Mouse (Mus musculus) heart, adult 2 months (tissue): Measurements from ENCODE around the gene Fasn. TPM values are rescaled to one million over a fixed set of nuclear protein-coding genes. Genes with fewer than 3 reads are reported as not detected.

Experiments
- DNase-seq, 2 experiments: peaks; one replicate each; pipeline ENCODE4 v3.0.0; 2021
- H3K27ac ChIP-seq: fragments of 200-600 bp; 2 replicates; pipeline ENCODE4 v1.8.1; 2022
- H3K27me3 ChIP-seq: fragments of 200-500 bp; 2 replicates; pipeline ENCODE4 v1.6.1; 2012; ENCODE audit warnings: mild to moderate bottlenecking, low read length, inconsistent platforms, mixed read lengths; ENCODE audit not compliant: control insufficient read depth, insufficient read depth
- H3K36me3 ChIP-seq: fragments of 200-500 bp; 2 replicates; pipeline ENCODE4 v1.6.1; 2012; ENCODE audit warnings: low read length, inconsistent platforms; ENCODE audit not compliant: control insufficient read depth, insufficient read depth
- H3K4me1 ChIP-seq: fragments of 200-500 bp; 2 replicates; pipeline ENCODE4 v1.6.1; 2011; ENCODE audit warnings: low read length; ENCODE audit not compliant: control insufficient read depth, insufficient read depth
- H3K4me3 ChIP-seq: fragments of 200-600 bp; 2 replicates; pipeline ENCODE4 v1.8.1; 2022
- H3K79me2 ChIP-seq: fragments of 200-500 bp; replicated peaks from 2 replicates; pipeline ENCODE4 v1.6.1; 2012; ENCODE audit warnings: mild to moderate bottlenecking, inconsistent platforms, low read length, moderate library complexity, mixed read lengths; ENCODE audit not compliant: control insufficient read depth, insufficient read depth
- H3K9ac ChIP-seq: fragments of 200-500 bp; 2 replicates; pipeline ENCODE4 v1.6.1; 2012; ENCODE audit warnings: low read depth, mild to moderate bottlenecking, control low read depth, inconsistent platforms, low read length, mixed read lengths
- CTCF ChIP-seq: fragments of 200-600 bp; IDR thresholded peaks from 2 replicates; pipeline ENCODE4 v1.8.1; 2022; ENCODE audit warnings: antibody characterized with exemption, mild to moderate bottlenecking, moderate library complexity
- EP300 ChIP-seq: fragments of 200-500 bp; IDR thresholded peaks from 2 replicates; pipeline ENCODE4 v1.6.1; 2011; ENCODE audit warnings: low read depth, low read length, control low read depth; ENCODE audit not compliant: insufficient read depth
- POLR2A ChIP-seq: fragments of 200-500 bp; IDR thresholded peaks from 2 replicates; pipeline ENCODE4 v1.6.1; 2011; ENCODE audit warnings: mild to moderate bottlenecking, low read depth, low read length, control low read depth; ENCODE audit not compliant: insufficient read depth
- WGBS: fragments of 180-500 bp; shearing (Covaris S2); methylation state at CpG from one replicate; pipeline ENCODE4 v1.1.7; 2018; 5-methylcytosine and 5-hydroxymethylcytosine counted together
- intact Hi-C: fragments of 180-260 bp; cut with DNase I; formaldehyde crosslinking; loops from one replicate; pipeline ENCODE4 v1.15.1; 2025
- polyA plus RNA-seq: library from polyadenylated mRNA; depleted of rRNA; stranded (reverse); fragments of >200 nt; gene quantifications from 2 replicates; pipeline ENCODE4 v1.2.3, GENCODE M21; 2012
- total RNA-seq, 2 experiments: library from RNA; stranded (reverse); gene quantifications; 2 replicates each; pipeline ENCODE4 v1.2.3; 2021

The Fasn gene
- total and polyA plus RNA-seq, 3 experiments: 22.0 to 731 (median 32.1) TPM

DNA sequence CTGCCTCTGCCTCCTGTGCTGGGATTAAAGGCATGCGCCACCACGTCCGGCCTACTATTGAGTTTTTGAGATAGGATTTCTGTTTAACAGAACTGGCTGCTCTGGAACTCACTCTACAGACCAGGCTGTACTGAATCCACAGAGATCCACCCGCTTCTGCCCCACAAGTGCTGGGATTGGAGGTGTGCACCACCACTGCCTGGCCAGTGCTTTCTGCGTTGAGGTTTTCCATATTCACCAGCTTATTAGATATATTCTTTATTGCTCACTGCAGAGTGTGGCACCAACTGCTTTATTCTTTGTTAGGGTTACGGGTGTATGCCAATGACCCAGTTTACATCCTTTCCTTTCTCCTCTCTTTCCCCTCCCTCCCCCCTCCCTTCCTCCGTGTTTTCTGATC lies 20.1 kb downstream of the Fasn start:
- TF ChIP-seq EP300: no peak
- TF ChIP-seq POLR2A: no peak
- TF ChIP-seq CTCF: no peak
- no peak overlapping the region for H3K9ac ChIP-seq
- no peak for DNase-seq
- no peak overlapping the region for H3K27ac ChIP-seq
- WGBS: 78% methylated on average over 7 of the region's 7 CpGs
- intact Hi-C loops: no loop called here
- no peaks in the 10 kb centered on the region for H3K36me3 ChIP-seq
- H3K27me3 ChIP-seq: no peaks in the 10 kb centered on the region
- no peak overlapping the region for H3K4me3 ChIP-seq
- H3K79me2 ChIP-seq: no peaks in the 10 kb centered on the region
- H3K4me1 ChIP-seq: peaks cover 2% of the 10 kb centered on the region; the same call in 1 of the 2 replicates

DNA sequence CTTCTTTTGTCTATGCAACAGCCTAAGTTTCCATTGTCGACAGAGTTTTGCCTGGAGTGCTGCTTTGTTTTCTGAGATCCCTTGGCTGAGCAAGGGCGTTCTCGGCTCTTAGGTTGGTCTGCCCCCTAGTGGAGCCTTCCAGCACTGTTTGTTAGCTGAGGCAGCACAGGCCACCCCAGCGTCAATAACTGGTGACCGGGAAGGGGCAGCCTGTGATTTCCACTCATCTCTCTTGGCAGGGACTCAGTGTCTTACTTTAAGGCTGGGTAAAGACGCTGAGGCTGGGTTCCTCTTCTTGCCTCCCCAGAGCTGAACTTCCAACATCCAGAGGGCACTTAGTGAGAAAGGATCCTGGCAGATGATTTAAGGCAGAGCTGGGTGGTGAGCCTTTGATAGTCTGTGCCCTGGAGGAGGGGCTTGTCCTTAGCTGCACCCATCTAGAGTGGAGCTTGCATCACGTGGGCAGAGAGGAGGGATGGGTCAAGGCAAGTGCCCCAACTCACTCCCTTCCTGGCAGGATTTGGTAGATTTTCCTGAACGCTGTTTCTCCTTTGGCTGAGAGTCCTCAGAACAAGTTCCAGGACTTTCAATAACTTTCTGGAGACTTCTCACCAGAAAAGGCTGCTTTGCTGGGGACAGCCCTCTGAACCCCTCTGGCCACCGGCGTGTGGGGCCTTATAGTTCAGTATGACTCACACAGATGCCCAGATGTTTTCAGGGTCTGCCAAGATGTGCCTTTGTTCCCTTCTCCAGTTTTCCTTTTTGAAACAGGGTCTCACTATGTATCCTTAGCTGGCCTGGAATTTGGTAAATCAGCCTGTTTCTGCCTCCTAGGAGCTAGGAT lies 24.1 kb downstream of the Fasn start:
- Histone ChIP-seq H3K27ac (peak overlapping the region; percentile 65), H3K4me3 (peak overlapping the region; percentile 15; the same call in 1 of the 2 replicates), H3K27me3 (no peaks in the 10 kb centered on the region), H3K9ac (no peak overlapping the region), H3K4me1 (peaks cover 4% of the 10 kb centered on the region), H3K79me2 (no peaks in the 10 kb centered on the region; the same call in 1 of the 2 replicates), H3K36me3 (no peaks in the 10 kb centered on the region)
- intact Hi-C loops: loop anchor here (1.0 to 2.0 kb wide), 2 partner anchors 23 to 80 kb away; no protein-coding TSS in a partner anchor
- TF ChIP-seq EP300 (peak; percentile 46; the same call in 1 of the 2 replicates), POLR2A (peak; percentile 46; the same call in 1 of the 2 replicates), CTCF (peak; percentile 99)
- DNase-seq: peak; percentile 89 to 90
- WGBS: 9% methylated on average over 10 of the region's 10 CpGs

DNA sequence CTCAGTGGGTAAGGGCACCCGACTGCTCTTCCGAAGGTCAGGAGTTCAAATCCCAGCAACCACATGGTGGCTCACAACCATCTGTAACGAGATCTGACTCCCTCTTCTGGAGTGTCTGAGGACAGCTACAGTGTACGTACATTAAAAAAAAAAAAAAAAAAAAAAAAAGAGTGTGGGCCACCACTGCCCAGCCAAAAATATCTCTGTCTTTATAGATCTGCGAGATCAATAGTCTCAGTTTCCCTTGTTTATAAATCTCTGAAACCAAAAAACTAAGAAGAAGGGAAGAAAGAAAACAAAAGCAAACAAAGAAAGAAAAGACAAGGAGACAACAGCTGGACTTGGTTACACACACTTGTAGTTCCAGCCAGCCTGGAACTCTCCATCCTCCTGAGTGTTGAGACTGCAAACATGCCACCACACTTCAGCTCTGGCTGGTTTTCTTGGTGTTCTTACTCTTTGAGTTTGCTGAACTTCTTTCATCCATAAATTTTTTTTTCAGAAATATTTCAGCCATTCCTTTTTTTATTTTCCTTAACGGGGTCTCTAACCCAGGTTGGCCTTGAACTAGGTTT lies 24.9 kb downstream of the Fasn start:
- intact Hi-C loops: no loop called here
- TF ChIP-seq EP300 (no peak), CTCF (no peak), POLR2A (no peak)
- peak overlapping the region; percentile 15; the same call in 1 of the 2 replicates for H3K4me3 ChIP-seq
- no peaks in the 10 kb centered on the region for H3K36me3 ChIP-seq
- peaks cover 8% of the 10 kb centered on the region for H3K4me1 ChIP-seq
- no peaks in the 10 kb centered on the region for H3K27me3 ChIP-seq
- peak overlapping the region; percentile 65; the same call in 1 of the 2 replicates for H3K27ac ChIP-seq
- H3K9ac ChIP-seq: no peak overlapping the region
- 53% methylated on average over 6 of the region's 6 CpGs for WGBS
- H3K79me2 ChIP-seq: no peaks in the 10 kb centered on the region; the same call in 1 of the 2 replicates
- no peak for DNase-seq

DNA sequence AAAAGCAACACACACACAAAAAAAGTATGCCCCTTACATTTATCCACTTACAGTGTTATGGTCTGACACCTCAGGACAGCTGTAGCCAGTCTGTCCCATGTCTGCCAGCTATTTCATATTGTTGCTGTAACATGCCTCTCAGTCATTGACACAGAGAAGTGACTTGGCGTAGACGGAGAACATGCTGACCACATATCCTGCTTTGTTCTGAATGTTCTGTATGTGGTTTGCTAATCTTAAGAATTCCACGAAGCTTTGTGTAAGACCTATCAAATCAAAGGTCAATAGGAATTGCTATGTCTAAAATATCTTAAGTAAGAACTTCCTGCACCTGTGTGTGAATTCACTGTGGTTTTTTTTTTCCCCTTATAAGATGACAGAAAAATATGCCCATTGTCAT lies 26.1 kb downstream of the Fasn start:
- Histone ChIP-seq H3K27me3 (no peaks in the 10 kb centered on the region), H3K4me1 (peaks cover 8% of the 10 kb centered on the region), H3K79me2 (no peaks in the 10 kb centered on the region; the same call in 1 of the 2 replicates), H3K4me3 (no peak overlapping the region), H3K36me3 (no peaks in the 10 kb centered on the region), H3K9ac (no peak overlapping the region), H3K27ac (no peak overlapping the region)
- intact Hi-C loops: no loop called here
- TF ChIP-seq CTCF (no peak), EP300 (no peak), POLR2A (no peak)
- WGBS: 69% methylated on average over 3 of the region's 3 CpGs
- DNase-seq: no peak

DNA sequence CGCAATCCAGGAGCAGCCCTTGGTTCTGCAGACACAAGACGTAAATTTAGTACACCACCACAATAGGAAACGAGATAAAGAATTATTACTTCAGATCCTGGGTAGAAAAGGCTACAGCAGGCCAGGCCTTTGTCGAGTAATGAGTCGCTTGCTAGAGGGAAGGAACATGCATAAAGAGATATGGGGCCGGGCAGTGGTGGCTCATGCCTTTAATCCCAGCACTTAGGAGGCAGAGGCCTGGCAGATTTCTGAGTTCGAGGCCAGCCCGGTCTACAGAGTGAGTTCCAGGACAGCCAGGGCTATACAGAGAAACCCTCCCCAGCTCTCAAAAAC lies 27.8 kb downstream of the Fasn start:
- Histone ChIP-seq H3K27ac (peak overlapping the region; percentile 70), H3K9ac (peak overlapping the region; percentile 73), H3K27me3 (no peaks in the 10 kb centered on the region), H3K4me1 (peaks cover 8% of the 10 kb centered on the region), H3K36me3 (no peaks in the 10 kb centered on the region), H3K79me2 (no peaks in the 10 kb centered on the region; the same call in 1 of the 2 replicates), H3K4me3 (peak overlapping the region; percentile 83)
- TF ChIP-seq CTCF (no peak), POLR2A (no peak), EP300 (no peak)
- intact Hi-C loops: no loop called here
- 18% methylated on average over 8 of the region's 8 CpGs for WGBS
- DNase-seq: no peak
